Mouse (Mus musculus): ENCODE results near the gene Hist1h2bn. TPM values are rescaled to one million over a fixed set of nuclear protein-coding genes. Genes with fewer than 3 reads are reported as not detected.
A peak's percentile ranks its signal among the peaks of the same experiment; 100 is the strongest.

Hist1h2bn gene
- total and polyA plus RNA-seq, 3 experiments = 5.6 to 1,714 TPM; not detected in 1

DNA sequence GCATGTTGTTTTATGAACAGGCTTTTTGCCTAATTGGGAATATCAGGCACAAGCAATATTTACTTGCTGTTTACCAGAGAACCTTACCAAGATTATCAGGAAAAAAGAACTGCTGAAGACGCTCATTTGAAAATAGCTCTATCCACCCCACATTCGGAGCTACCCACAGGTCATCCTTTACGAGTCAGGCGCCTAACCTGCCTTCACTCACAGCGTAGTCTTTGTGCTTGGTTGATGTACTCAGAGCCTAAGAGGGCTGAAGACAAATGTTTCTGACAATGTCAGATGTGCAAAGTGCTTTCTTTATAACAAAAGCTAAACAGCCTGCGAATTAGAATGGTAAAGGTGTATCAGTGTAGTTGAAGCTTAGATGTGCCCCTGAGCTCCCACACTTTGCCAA lies 30.4 kb downstream of the Hist1h2bn start:
- Histone ChIP-seq H3K79me2 (ENCODE audit: control insufficient read depth, insufficient read depth, low read length, poor library complexity) (peaks cover 7% of the 10 kb centered on the region; the same call in 1 of the 2 replicates), H3K4me3 (ENCODE audit: control insufficient read depth in 1 of 2, insufficient read depth in 1 of 2, low read depth in 2 of 2, low read length in 2 of 2) (peak overlapping the region; percentile 8 to 9), H3K9ac (ENCODE audit: control insufficient read depth, low read depth, low read length, poor library complexity, severe bottlenecking) (peak overlapping the region; percentile 65), H3K4me1 (ENCODE audit: control insufficient read depth in 1 of 2, insufficient read depth in 2 of 2, low read length in 2 of 2) (peaks cover 0 to 3% of the 10 kb centered on the region in 2 experiments; a peak in 2 of 4 replicates), H3K27ac (ENCODE audit: control insufficient read depth, low read depth, low read length) (peak overlapping the region; percentile 93), H3K36me3 (ENCODE audit: control insufficient read depth in 1 of 2, insufficient read depth in 2 of 2, low read length in 2 of 2) (peaks cover 0 to 37% of the 10 kb centered on the region in 2 experiments; a peak in 2 of 4 replicates), H3K27me3 (ENCODE audit: control insufficient read depth in 1 of 2, insufficient read depth in 2 of 2, low read length in 2 of 2) (no peaks in the 10 kb centered on the region), H3K9me3 (replicated peaks; ENCODE audit: insufficient read depth, low read length) (no peaks in the 10 kb centered on the region)
- no peak for TF ChIP-seq SIN3A (IDR thresholded peaks at IDR 0.05; ENCODE audit: low read length)
- TF ChIP-seq POLR2AphosphoS2 (IDR thresholded peaks at IDR 0.05; ENCODE audit: low read length) = no peak
- TF ChIP-seq ZNF384 (IDR thresholded peaks at IDR 0.05; ENCODE audit: low read depth, low read length) = no peak
- no peak for TF ChIP-seq ETS1 (IDR thresholded peaks at IDR 0.05; ENCODE audit: low read depth, low read length)
- TF ChIP-seq POLR2A (IDR thresholded peaks at IDR 0.05; ENCODE audit: control insufficient read depth in 1 of 2, insufficient read depth in 1 of 2, low read depth in 1 of 2, low read length in 2 of 2, poor library complexity in 1 of 2) = no peak
- TF ChIP-seq MAX (IDR thresholded peaks at IDR 0.05; ENCODE audit: low read length) = no peak
- no peak for TF ChIP-seq USF2 (IDR thresholded peaks at IDR 0.05; ENCODE audit: borderline replicate concordance in 1 of 2, insufficient read depth in 1 of 2, low read depth in 1 of 2, low read length in 2 of 2)
- no peak for TF ChIP-seq RCOR1 (IDR thresholded peaks at IDR 0.05; ENCODE audit: low read depth, low read length)
- TF ChIP-seq MEF2A (IDR thresholded peaks at IDR 0.05; ENCODE audit: extremely low read depth, insufficient replicate concordance, low read depth, low read length, poor library complexity, severe bottlenecking) = no peak
- no peak for TF ChIP-seq SMC3 (IDR thresholded peaks at IDR 0.05; ENCODE audit: low read depth, low read length)
- TF ChIP-seq ZC3H11A (IDR thresholded peaks at IDR 0.05; ENCODE audit: low read depth, low read length) = no peak
- no peak for TF ChIP-seq TBP (IDR thresholded peaks at IDR 0.05; ENCODE audit: low read depth, low read length)
- no peak for TF ChIP-seq JUND (IDR thresholded peaks at IDR 0.05; ENCODE audit: low read depth, low read length)
- TF ChIP-seq CTCF (IDR thresholded peaks at IDR 0.05 in 2 of 3, conservative IDR thresholded peaks at IDR 0.05 in 1 of 3; ENCODE audit: control insufficient read depth in 1 of 3, insufficient read depth in 1 of 3, low read depth in 2 of 3, low read length in 3 of 3, poor library complexity in 1 of 3, severe bottlenecking in 1 of 3) = no peak
- TF ChIP-seq MYB (IDR thresholded peaks at IDR 0.05; ENCODE audit: low read depth, low read length) = no peak
- DNase-seq (ENCODE audit: low read depth, low spot score) = peak; percentile 71

DNA sequence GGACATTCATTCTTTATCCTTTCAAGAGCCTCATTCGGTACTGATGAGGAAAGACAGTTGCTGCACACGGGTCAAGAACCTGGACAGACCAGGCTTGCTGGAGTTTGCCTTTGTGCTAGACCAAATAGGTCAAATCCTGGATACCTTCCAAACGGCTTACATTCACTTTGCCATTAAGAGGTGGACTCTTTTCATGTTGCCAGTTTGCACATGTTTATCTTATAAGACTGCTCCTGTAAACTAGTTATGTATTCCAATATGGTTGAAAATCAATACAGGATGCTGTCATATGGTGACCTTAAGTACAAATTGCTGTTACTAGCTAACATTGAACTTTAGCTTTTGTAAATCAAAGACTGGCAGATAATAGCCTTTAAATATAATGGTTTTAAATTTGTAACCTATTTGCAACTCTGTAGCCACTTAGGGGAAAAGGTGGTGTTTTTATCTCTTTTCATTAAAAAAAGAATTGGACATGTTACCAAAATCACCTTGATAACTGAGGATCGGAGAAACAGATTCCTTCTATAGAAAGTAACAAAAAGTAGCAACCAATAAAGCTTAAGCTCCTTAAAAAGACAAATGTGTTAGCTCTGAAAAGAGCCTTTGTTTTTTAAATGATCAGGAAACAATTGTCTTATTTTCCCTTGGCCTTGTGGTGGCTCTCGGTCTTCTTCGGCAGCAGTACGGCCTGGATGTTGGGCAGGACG lies 32.4 kb downstream of the Hist1h2bn start:
- peaks cover 0 to 43% of the 10 kb centered on the region in 2 experiments; a peak in 2 of 4 replicates for H3K36me3 ChIP-seq (ENCODE audit: control insufficient read depth in 1 of 2, insufficient read depth in 2 of 2, low read length in 2 of 2)
- peak overlapping the region; percentile 16 to 53; a peak in 3 of 4 replicates for H3K4me3 ChIP-seq (ENCODE audit: control insufficient read depth in 1 of 2, insufficient read depth in 1 of 2, low read depth in 2 of 2, low read length in 2 of 2)
- H3K27ac ChIP-seq (ENCODE audit: control insufficient read depth, low read depth, low read length) = peak overlapping the region; percentile 96
- H3K4me1 ChIP-seq (ENCODE audit: control insufficient read depth in 1 of 2, insufficient read depth in 2 of 2, low read length in 2 of 2) = peaks cover 2 to 9% of the 10 kb centered on the region in 2 experiments; a peak in 2 of 4 replicates
- H3K79me2 ChIP-seq (ENCODE audit: control insufficient read depth, insufficient read depth, low read length, poor library complexity) = no peaks in the 10 kb centered on the region; the same call in 1 of the 2 replicates
- H3K9me3 ChIP-seq (replicated peaks; ENCODE audit: insufficient read depth, low read length) = no peaks in the 10 kb centered on the region
- no peaks in the 10 kb centered on the region for H3K27me3 ChIP-seq (ENCODE audit: control insufficient read depth in 1 of 2, insufficient read depth in 2 of 2, low read length in 2 of 2)
- no peak for TF ChIP-seq CHD1 (IDR thresholded peaks at IDR 0.05; ENCODE audit: low read depth, low read length)
- TF ChIP-seq USF1 (IDR thresholded peaks at IDR 0.05; ENCODE audit: low read depth, low read length) = no peak
- TF ChIP-seq POLR2A (IDR thresholded peaks at IDR 0.05; ENCODE audit: control insufficient read depth in 1 of 2, insufficient read depth in 1 of 2, low read depth in 1 of 2, low read length in 2 of 2, poor library complexity in 1 of 2) = 0 out of 4 replicates have a peak, but pooled peaks of 1 of the 2 experiments have one; percentile 25
- TF ChIP-seq MAZ (IDR thresholded peaks at IDR 0.05; ENCODE audit: low read depth, low read length) = no peak
- TF ChIP-seq KAT2A (conservative IDR thresholded peaks at IDR 0.05; ENCODE audit: low read depth, low read length) = no peak
- no peak for TF ChIP-seq ZC3H11A (IDR thresholded peaks at IDR 0.05; ENCODE audit: low read depth, low read length)
- peak; percentile 90; the same call in 1 of the 2 replicates for TF ChIP-seq POLR2AphosphoS5 (IDR thresholded peaks at IDR 0.05; ENCODE audit: borderline replicate concordance, low read depth, low read length)
- no peak for TF ChIP-seq TBP (IDR thresholded peaks at IDR 0.05; ENCODE audit: low read depth, low read length)
- no peak for TF ChIP-seq MAX (IDR thresholded peaks at IDR 0.05; ENCODE audit: low read length)
- no peak for TF ChIP-seq ZNF384 (IDR thresholded peaks at IDR 0.05; ENCODE audit: low read depth, low read length)
- no peak for TF ChIP-seq TCF12 (IDR thresholded peaks at IDR 0.05; ENCODE audit: low read depth, low read length)
- peak overlapping the region; percentile 69 for H3K9ac ChIP-seq (ENCODE audit: control insufficient read depth, low read depth, low read length, poor library complexity, severe bottlenecking)
- peak; percentile 89 for DNase-seq (ENCODE audit: low read depth, low spot score)

Measured in MEL (cell line).